Mouse (Mus musculus) retina, embryonic 14.5 days (tissue): Measurements from ENCODE around the gene Bcl2l1.

Experiments used
- DNase-seq: peaks from one replicate; pipeline ENCODE4 v3.0.0-alpha.2; 2015; ENCODE audit warnings: low spot score

The Bcl2l1 gene

DNA sequence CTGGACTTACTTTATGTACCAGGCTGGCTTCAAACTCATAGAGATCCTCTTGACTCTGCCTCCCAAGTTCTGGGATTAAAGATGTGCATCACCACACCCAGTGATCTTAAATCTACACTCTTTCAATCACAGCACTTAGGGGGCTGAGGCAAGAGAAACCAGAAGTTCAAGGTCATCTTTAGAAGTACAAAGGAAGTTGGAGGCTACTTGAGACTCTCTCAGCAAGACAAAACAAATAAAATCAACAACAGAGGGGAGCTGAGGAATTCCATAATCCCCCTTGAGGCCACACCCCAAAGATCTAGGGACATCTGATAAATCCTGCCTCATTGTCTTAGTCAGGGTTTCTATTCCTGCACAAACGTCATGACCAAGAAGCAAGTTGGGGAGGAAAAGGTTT is 59.3 kb downstream of the Bcl2l1 start:
- no peak for DNase-seq

DNA sequence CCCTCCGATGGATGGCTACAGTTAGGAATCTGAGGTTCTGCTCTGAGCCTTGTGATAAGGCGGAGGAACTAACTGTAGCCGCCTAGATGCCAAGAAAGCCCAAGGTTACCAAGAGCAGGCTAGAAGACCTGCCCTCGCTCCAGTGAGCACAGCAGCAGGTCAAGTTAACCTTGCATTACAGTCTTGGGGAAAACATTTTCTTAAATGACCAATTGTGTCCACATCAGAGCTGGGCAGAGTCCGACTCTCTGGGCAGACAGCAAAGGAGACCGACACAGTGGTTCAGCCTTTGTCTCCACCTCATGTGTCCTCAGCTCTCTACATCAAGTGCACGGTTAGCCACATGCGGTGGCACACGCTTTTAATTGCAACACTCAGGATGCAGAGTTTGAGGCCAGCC is 60.0 kb downstream of the Bcl2l1 start:
- DNase-seq, result no peak

DNA sequence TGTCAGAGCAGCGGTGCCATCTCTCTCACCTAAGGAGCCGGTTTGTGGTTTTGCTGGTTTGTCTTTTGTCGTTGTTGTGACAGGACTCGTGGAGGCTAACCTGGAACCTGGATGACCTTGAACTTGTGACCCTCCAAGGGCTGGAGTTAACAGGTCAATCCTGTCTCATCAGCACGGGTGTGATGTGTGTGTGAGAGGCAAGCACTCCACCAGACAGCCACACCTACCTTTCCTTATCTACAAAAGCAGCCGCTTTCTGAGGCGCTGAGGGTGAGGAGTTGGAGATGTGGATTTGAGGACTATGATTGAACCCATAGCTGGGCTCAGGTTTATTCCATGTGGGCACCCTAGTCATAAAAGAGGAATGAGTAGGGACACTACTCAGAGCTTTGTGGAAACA is 61.9 kb downstream of the Bcl2l1 start:
- no peak for DNase-seq

DNA sequence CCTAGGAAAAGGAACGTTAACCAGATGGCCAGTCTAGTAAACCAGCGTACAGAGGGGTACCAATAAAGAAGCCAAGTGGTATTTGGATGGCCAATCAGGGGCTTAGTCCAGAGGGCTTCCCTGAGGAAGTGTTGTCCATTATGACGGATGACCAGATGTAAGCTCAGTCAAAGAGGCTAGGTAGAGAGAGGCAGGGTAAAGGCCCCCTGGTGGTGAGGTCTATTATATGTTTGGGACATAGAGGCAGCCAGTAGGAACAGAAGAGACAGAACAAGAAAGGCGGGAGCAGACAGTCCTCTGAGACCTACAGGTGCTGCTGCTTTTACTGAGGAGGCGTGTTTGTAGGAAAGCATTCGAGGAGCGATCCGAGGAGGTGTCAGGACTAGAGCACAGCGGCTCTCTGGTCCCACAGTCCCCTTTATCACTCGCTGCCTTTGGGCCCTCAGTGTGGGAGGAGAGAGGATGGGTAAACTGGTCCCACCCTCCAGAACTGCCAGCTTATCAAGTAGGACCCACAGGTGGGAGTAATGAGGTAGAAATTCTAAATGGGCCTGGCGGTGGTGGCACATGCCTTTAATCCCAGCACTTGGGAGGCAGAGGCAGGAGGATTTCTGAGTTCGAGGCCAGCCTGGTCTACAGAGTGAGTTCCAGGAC is 63.8 kb downstream of the Bcl2l1 start:
- DNase-seq, result peak; percentile 82

DNA sequence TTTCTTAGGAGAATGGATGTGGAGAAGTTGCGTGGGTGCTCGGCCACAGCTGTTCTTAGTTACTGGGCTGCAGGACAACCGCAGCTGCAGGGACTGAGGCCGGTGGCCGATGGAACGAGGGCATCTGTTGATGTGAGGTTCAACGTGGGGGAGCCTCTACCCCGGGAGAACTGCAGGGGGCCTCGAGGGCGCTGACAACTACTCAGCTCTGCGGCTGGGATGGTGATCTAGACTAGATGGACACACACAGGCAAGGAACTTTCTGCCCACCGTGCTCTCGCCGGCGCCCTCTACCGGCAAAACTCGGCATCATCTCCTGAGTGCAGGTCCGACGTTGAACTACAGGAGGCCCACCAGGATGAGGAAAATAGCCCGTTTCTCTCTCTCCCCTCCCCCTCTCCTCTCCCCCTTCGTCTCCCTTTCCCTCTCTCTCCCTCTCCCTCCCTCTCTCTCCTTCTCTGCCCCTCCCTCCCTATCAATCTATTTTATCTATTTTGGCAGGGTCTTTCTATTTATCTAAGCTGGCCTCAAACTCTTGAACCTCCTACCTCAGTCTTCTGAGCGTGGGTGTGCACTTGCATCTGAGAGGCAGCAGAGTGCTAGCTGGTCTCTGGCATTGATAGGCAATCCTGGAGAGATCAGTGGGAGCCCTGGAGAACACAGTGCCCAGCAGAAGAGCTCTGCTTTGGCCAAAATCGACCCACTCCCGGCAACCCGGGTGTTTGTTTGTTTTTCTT is 65.0 kb downstream of the Bcl2l1 start:
- peak; percentile 92 for DNase-seq

DNA sequence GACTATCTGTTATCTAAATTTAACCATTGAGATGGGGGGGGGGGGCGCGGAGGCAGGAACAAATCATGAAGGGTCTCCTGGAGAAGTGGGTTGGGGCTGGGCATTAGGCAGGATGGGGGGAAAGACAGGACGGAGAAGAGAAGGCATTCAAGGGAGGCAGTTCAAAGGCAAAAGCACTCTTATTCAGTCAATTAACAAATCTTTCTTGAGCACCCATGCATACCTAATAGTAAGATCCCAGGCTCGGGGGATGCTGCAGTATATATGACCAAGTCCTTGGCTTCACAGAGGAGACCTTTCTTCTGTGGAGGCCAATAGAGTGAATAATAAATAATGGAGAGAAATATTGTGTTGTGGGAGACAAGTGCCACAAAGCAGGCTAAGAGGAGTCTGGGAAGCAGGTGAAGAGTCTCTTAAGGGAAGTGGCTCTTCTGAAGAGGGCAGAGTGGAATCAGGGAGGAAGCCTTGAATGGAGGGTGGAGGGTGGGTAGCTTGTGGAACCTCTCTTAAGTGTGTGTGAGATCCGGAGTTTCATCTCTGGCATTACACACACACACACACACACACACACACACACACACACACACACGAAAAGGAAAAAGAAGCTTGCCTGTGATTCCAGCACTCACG is 66.4 kb downstream of the Bcl2l1 start:
- DNase-seq, result peak; percentile 47

DNA sequence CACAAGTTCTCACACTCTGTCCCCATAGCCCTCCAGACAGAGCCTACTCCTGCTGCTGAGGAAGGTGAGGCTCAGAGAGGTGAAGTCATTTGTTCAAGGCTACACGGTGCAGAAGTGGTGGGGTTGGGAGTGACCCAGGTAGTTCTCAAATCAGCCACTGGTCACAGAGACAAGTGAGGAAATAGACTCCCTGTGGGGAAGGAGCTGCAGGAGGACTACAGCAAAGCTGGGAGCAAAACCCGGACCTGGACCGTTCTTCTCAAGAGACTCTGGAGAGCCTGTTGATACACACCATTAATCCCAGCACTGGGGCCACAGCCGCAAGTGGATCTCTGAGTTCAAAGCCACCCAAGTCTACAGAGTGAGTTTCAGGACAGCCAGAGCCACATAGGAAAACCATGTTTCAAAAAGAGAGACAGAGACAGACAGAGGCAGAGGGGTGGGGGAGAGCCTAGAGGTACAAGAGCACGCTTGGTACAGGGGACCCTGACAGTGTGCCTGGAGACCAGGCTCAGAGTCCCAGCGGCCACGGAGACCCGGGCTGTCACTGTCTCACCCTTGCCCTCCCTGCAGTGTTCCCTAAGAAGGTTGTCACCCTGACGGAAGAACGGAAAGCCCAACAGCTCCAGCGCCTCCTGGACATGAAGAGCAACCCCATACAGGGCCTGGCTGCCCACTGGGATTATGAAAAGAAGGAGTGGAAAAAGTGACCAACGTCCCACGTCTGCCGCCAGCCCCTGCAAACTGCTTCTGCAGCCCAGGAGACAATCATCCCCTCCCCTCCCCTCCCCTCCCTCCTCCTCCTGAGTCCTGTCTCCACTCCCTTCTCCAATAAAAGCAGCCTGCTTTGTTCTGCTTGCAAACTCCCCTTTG is 67.1 kb downstream of the Bcl2l1 start:
- peak; percentile 49 for DNase-seq

DNA sequence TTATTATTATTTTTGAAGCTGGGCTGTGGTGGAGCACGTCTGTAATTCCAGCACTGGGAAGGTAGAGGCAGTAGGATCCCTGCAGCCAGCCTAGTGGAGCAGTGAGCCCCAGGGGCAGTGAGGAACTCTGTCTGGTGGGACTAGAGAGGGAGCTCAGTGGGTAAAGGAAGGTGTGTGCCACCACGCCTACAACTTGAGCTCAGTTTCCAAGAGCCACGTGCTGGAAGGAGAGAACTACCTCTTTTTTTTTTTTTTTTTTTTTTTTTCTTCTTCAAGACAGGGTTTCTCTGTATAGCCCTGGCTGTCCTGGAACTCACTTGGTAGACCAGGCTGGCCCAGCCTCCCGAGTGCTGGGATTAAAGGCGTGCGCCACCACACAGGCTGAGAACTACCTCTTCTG is 68.2 kb downstream of the Bcl2l1 start:
- DNase-seq, result no peak

DNA sequence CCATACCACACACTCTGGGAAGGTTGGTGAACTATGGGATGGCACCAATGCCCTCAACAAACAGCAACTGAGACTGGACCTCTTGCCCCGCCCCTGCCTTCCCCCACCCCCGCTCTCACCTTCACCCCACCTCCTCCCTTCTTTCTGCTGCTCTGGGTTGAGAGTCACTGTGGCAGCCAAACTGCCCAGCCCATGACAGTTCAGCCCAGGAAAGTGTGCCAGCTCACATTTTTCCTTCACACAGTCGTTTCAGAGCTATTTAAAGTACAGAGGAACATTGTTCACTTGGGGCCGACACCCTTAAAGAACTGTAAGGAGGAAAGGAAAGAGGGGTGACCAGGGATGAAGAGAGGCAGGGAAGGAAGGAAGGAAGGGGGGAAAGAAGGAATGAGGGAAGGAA is 73.2 kb downstream of the Bcl2l1 start:
- DNase-seq, result no peak

DNA sequence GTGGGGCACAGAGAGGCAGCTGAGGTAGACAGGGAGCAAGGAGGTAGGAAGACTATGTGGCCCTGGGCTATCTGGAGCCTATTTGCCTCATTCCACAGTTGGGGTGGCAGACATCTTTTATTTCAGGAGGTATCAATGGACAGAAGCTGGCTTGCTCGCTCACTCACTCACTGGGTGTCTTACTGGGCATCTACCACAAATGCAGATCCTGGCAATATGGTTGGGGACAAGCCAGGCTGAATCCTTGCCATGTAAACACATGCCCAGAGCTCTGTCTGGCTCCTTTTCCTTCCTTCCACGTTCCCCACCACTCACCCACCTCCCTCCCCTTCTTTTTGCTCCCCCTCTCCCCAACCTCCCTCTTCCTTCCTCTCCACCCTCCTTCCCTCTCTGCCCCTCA is 74.0 kb downstream of the Bcl2l1 start:
- no peak for DNase-seq

DNA sequence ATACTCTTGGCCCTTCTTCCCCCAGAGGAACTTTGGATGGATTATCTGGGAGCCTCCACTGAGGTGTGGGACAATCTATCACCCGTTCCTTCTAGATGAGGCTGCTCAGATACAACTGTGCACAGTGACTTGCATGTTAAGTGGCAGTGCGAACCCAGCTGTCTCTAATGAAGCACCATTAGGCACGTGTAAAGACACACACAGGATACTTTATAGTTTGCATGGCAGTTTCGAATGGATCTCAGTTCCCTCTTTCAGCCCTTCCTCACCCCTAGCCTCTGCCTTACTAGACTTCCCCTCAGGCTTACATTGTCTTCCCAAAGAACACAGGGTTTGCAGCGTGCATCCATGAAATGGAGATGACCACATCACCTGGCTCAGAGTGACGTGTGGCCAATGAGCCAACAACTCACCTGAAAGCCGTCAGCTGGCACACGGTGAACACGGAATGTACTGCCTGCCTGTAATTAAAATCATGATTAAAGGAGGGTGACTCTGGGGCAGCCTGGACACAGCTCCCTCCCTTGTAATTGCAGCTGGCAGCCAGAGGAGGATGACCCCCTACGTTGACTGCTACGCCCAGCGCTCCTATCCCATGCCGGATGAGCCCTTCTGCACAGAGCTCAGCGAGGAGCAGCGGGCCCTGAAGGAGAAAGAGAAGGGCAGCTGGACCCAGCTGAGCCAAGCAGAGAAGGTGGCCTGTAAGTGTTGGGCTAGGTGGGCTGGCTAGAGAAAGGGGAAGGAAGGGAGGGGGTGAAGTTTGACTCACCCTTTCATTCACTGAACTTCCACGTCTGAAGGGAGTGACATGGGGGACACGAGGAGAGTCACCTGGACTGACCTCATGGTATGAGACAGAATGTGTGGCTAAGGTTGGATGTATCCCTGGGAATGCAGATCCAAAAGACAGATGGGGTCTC is 74.8 kb downstream of the Bcl2l1 start:
- no peak for DNase-seq

DNA sequence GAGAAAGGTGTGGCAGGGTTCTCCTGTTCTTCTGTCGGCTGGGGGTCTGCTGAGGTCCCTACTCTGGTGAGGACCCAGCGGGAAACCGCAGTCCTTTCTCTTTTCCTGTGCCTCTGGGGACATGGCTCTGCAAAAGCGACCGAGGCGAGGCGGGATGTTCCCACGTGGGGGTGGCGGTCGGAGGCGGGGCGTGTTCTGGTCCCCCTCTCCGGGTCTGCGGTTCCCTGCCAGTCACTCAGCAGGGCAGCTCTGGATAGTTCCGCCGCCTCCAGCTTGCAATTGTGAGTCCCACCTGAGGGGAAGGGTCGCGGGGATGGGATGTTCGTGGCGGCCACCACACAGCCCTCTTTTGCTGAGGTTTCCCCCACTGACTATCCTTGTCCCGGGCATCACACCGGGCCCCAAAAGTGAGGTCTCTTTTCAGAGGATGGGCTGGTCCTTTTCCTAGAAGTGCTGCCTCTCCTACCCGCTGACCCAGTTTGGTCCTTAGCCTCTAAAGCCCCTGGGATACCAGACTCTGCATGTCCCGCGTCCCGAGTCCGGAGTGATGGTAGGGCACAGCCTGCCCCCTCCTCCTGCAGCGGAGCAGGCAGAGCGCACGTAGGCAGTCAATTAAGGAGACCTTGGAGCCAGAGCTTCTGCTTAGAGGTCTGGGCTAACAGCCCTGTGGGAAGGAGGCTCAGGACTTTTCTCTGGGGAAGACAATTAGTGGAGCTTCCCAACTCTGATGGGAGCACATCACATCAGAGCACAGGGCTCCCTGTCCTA is 77.4 kb downstream of the Bcl2l1 start, which contains the start of gene Cox4i2:
TSS of gene Cox4i2 (plus strand) at position 230 of the 768 bp plus-strand sequence.
- peak; percentile 70 for DNase-seq

DNA sequence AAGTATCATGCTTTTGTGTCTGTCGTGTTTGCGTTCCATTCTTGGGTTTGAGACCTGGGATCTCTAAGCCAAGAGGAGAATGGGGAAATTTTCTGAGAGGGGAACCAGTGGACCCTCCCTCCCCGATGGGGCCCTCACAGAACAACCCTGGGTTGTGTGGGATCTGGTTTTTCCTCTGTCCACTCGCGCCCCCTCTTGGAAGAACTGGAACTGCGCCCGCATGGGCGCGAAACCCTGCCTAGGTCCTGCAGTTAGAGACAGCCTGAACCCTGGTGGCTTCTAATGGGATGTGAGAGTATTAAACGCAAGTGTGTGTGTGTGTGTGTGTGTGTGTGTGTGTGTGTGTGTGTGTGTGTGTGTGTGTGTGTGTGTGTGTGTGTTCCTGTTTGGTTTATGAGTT is 89.1 kb downstream of the Bcl2l1 start:
- peak; percentile 87 for DNase-seq

DNA sequence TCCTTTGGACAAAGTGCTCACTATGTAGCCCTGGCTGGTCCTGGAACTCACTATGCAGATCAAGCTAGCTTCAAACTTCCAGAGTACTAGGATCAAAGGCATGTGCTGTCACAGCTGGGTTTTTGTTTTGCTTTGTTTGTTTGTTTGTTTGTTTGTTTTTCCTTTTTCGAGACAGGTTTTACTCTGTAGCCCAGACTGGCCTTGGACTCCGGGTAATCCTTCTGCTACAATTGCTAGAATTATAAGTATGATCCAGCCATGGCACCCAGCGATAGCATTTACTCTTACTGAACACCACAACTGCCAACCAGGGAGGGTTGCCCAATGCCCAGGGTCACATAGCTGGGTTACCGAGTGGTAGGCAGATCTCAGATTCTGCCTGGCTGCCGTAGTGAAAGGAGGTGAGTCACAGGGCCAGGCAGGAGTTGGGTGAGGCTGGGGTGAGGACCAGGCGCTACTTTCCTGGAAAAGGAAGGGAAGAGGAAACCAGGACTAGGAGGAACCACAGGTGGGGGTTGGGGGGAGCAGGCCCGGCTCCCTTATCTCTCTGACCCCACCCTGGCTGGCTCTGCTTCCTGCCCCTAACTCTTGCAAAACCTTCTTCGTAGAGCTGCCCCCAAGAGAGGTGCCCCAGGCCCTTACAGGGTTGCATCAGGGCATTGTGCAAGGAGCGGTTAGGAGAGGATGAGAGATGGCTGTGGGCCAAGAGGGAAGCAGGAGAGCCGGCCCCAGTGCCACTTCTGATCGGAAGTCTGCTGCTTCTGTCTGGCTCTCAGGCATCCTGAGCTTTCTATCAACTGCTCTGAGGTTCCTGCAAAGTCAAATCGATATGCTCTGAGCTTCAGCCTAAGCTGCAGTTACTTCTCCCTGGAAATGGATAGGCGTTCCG is 90.1 kb downstream of the Bcl2l1 start:
- peak; percentile 61 for DNase-seq

DNA sequence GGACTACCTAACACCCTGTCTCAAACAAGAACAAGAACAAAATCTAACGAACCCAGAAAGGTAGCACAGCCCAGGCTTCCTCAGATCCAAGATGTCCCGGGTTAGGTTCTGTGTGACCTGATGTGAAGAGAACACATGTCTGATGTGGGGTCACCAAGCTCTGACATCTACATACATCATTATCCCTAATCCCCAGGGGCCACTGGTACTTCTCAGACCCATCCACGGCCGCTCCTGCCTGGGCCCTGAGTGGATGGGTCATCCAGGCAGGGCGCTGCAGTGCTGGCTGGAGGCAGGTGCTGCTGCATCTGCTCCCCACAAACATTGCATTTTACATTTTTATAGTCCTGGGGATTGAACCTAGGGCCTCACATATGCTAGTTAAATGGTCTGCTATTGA is 91.0 kb downstream of the Bcl2l1 start:
- DNase-seq, result peak; percentile 26

DNA sequence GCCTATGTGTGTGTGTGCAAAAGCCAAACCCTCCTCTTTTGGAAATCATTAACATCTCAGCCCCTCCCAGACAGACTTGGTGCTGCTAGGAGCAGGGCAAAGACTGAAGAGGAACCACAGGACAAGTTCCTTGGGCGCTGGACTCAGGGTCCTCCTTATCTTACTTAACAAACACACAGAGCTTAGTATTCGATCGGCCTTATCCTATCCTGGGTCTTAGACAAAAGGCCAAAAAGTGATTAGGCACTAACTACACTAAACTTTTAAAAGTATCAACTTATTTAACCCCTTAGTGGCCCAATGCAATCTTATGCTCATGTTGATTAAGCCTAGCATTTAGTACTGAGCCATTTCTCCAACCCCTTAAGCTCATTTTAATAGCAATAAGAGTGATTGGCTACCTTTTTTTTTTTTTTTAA is 91.7 kb downstream of the Bcl2l1 start:
- peak; percentile 48 for DNase-seq

DNA sequence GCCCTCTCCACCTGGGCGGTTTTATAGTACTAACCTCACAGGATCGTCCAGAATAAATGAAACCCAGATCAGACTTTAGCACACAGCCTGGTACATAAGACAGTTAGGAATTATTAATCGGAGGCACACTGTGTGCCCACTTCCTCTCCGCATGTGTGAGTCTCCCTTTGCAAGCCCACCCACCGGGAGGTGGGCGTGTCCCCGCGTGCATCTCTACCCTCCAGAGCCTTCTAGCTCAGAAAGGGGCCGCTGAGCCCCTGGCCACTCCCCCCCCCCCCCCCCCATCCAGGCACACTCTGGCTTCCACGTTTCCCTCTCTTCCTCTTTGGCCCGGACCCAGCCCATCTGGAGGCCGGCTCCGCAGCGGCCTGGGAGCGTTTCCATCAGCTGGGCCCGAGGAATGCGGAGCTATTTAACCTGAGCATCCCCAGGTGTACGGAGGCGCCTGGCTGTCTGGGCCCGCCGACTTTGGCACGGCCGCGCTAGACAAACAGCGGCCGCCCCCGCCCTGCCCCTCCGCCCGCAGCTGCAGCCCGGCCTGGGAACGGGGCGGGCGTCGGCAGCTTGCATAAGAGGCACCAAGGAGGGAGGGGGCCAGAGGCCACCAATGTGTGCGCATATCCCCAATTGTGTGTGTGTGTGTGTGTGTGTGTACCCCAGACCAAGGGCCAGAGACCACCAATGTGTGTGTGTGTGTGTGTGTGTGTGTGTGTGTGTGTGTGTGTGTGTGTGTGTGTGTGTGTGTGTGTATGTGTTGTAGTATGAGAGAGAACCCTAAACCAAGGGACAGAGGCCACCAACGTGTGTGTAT is 92.3 kb downstream of the Bcl2l1 start:
- peak; percentile 71 for DNase-seq

DNA sequence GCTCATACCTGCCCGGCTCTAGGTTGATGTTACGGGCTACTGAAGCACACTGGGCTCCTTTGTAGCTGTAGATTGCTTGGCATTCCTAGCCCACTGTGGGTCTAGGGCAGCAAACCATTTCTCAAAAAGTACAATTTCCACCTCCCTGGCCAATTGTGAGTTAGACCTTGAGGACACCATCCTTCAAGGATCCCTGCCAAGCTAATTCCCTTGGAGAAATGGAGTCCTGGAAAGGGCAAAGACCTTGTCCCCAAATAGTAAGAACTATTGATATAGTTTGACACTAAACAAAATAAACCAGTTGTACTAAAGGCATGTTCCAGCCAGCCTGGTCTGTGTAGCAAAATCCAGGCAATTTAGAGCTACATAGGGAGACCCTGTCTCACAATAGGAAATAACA is 93.2 kb downstream of the Bcl2l1 start:
- peak; percentile 44 for DNase-seq
